Mouse (Mus musculus) lung, postnatal 0 days (tissue): ENCODE measurements around the gene Myo5a. TPM values are rescaled to one million over a fixed set of nuclear protein-coding genes. Genes with fewer than 3 reads are reported as not detected.

ENCODE experiments used
- ATAC-seq: fragments of 200-750 bp; cut with Nextera tagmentation; 2 replicates; pipeline ENCODE4 v1.8.0; 2017; ENCODE audit warnings: moderate library complexity
- DNase-seq: peaks from one replicate; pipeline ENCODE4 v3.0.0-alpha.2; 2016; ENCODE audit warnings: low spot score
- H3K27ac ChIP-seq: fragments of 300-500 bp; sonication (generic); 2 replicates; pipeline ENCODE4 v1.5.1; 2014; ENCODE audit warnings: antibody characterized with exemption, mild to moderate bottlenecking, low read length, mixed read lengths
- H3K27me3 ChIP-seq: fragments of 300-500 bp; sonication (generic); replicated peaks from 2 replicates; pipeline ENCODE4 v1.6.1; 2014; ENCODE audit warnings: low read length, mixed read lengths; ENCODE audit not compliant: insufficient read depth
- H3K36me3 ChIP-seq: fragments of 300-500 bp; sonication (generic); 2 replicates; pipeline ENCODE4 v1.6.1; 2014; ENCODE audit warnings: low read length, mixed read lengths; ENCODE audit not compliant: insufficient read depth
- H3K4me1 ChIP-seq: fragments of 300-500 bp; sonication (generic); 2 replicates; pipeline ENCODE4 v1.6.1; 2014; ENCODE audit warnings: antibody characterized with exemption, low read depth, low read length, mixed read lengths; ENCODE audit not compliant: insufficient read depth
- H3K4me2 ChIP-seq: fragments of 300-500 bp; sonication (generic); replicated peaks from 2 replicates; pipeline ENCODE4 v1.6.1; 2014; ENCODE audit warnings: low read depth, mild to moderate bottlenecking, low read length, moderate library complexity, mixed read lengths
- H3K4me3 ChIP-seq: fragments of 300-500 bp; sonication (generic); 2 replicates; pipeline ENCODE4 v1.5.1; 2014; ENCODE audit warnings: low read depth, low read length
- H3K9ac ChIP-seq: fragments of 300-500 bp; sonication (generic); replicated peaks from 2 replicates; pipeline ENCODE4 v1.6.1; 2014; ENCODE audit warnings: low read depth, mild to moderate bottlenecking
- H3K9me3 ChIP-seq: fragments of 300-500 bp; sonication (generic); 2 replicates; pipeline ENCODE4 v1.6.1; 2016; ENCODE audit warnings: low read length, mixed read lengths
- CTCF ChIP-seq: IDR thresholded peaks from 2 replicates; pipeline ENCODE4 v1.5.1; 2016; ENCODE audit warnings: antibody characterized with exemption, mild to moderate bottlenecking
- EP300 ChIP-seq: IDR thresholded peaks from 2 replicates; pipeline ENCODE4 v1.6.1; 2016; ENCODE audit warnings: antibody characterized with exemption, mild to moderate bottlenecking, control low read depth
- WGBS: fragments of 180-500 bp; shearing (Covaris S2); extraction: QIAGEN DNeasy Blood & Tissue Kit; methylation state at CpG from one replicate; pipeline ENCODE4 v1.1.7; 2014; 5-methylcytosine and 5-hydroxymethylcytosine counted together
- polyA plus RNA-seq: library from polyadenylated mRNA; unstranded; fragments of >200 nt; fragmentation: Nextera tagmentation; extraction: Ambion mirVana; gene quantifications from 2 replicates; pipeline ENCODE4 v1.2.1, GENCODE M21; 2015

Gene Myo5a
- polyA plus RNA-seq, 1 experiment from 2014 or later: 3.6 TPM

- Histone ChIP-seq H3K4me1 (no peaks in the 10 kb centered on the region), H3K27me3 (no peaks in the 10 kb centered on the region), H3K4me3 (no peak overlapping the region), H3K27ac (peak overlapping the region; percentile 47; the same call in 1 of the 2 replicates), H3K9me3 (no peaks in the 10 kb centered on the region), H3K4me2 (no peak overlapping the region), H3K36me3 (0 out of 2 replicates have a peak, but pooled peaks cover 4% of the 10 kb centered on the region), H3K9ac (no peak overlapping the region)
- 16% methylated on average over 3 of the region's 3 CpGs for WGBS
- peak; percentile 97 for ATAC-seq
- no peak for TF ChIP-seq CTCF
- TF ChIP-seq EP300: peak; percentile 53; the same call in 1 of the 2 replicates
- peak; percentile 94 for DNase-seq
These were observed 193.3 kb downstream of the Myo5a start for GRCm38 (mm10) chr9:75264008-75264718.

GRCm38 (mm10) chr9:75267147-75267546 is 196.3 kb downstream of the Myo5a start:
- Histone ChIP-seq H3K9me3 (no peaks in the 10 kb centered on the region), H3K36me3 (0 out of 2 replicates have a peak, but pooled peaks cover 4% of the 10 kb centered on the region), H3K9ac (no peak overlapping the region), H3K4me1 (no peaks in the 10 kb centered on the region), H3K4me3 (no peak overlapping the region), H3K27ac (no peak overlapping the region), H3K27me3 (no peaks in the 10 kb centered on the region), H3K4me2 (no peak overlapping the region)
- 82% methylated on average over 6 of the region's 6 CpGs for WGBS
- no peak for TF ChIP-seq EP300
- TF ChIP-seq CTCF: no peak
- no peak for ATAC-seq
- DNase-seq: no peak

- WGBS: 47% methylated on average over 6 of the region's 6 CpGs
- TF ChIP-seq EP300 (no peak), CTCF (no peak)
- Histone ChIP-seq H3K27ac (no peak overlapping the region), H3K4me1 (no peaks in the 10 kb centered on the region), H3K4me3 (no peak overlapping the region), H3K9ac (no peak overlapping the region), H3K9me3 (no peaks in the 10 kb centered on the region), H3K27me3 (no peaks in the 10 kb centered on the region), H3K36me3 (0 out of 2 replicates have a peak, but pooled peaks cover 4% of the 10 kb centered on the region), H3K4me2 (no peak overlapping the region)
- ATAC-seq (no peak), DNase-seq (no peak)
These were observed 199.6 kb downstream of the Myo5a start for GRCm38 (mm10) chr9:75270382-75270781.

GRCm38 (mm10) chr9:75271539-75271938 is 200.7 kb downstream of the Myo5a start:
- no peak overlapping the region for H3K9ac ChIP-seq
- no peaks in the 10 kb centered on the region for H3K9me3 ChIP-seq
- no peaks in the 10 kb centered on the region for H3K27me3 ChIP-seq
- no peak overlapping the region for H3K27ac ChIP-seq
- no peak for ATAC-seq
- no peaks in the 10 kb centered on the region for H3K4me1 ChIP-seq
- no peak for TF ChIP-seq EP300
- no peak for TF ChIP-seq CTCF
- DNase-seq: no peak
- no peak overlapping the region for H3K4me3 ChIP-seq
- 0 out of 2 replicates have a peak, but pooled peaks cover 4% of the 10 kb centered on the region for H3K36me3 ChIP-seq
- 91% methylated on average over 8 of the region's 8 CpGs for WGBS
- H3K4me2 ChIP-seq: no peak overlapping the region

Other genes starting within 250 kb of the Myo5a start
- gene Onecut1, start 209.1 kb upstream of the Myo5a start, polyA plus RNA-seq: not detected in 2 replicates
- 10.5 and 12.8 TPM in 2 replicates for gene Fam214a, start 118.1 kb upstream of the Myo5a start, polyA plus RNA-seq
- 248 and 254 TPM in 2 replicates for gene Arpp19, start 33.4 kb upstream of the Myo5a start, polyA plus RNA-seq
- gene Myo5c, start 161.0 kb downstream of the Myo5a start, polyA plus RNA-seq: 35.0 and 39.2 TPM in 2 replicates
- 10.7 and 11.5 TPM in 2 replicates for gene Gnb5, start 235.3 kb downstream of the Myo5a start, polyA plus RNA-seq